Mouse (Mus musculus) adrenal gland (tissue): ENCODE measurements around the gene Ankrd28.
"Not testable (repeated sequence)": the region's sequence is repeated elsewhere in the genome, so short reads cannot be mapped to it uniquely, and the experiment has no call there.

ENCODE experiments used
- intact Hi-C: fragments of 180-260 bp; cut with DNase I; formaldehyde crosslinking; loops from one replicate; pipeline ENCODE4 v1.15.1; 2025

The Ankrd28 gene

DNA sequence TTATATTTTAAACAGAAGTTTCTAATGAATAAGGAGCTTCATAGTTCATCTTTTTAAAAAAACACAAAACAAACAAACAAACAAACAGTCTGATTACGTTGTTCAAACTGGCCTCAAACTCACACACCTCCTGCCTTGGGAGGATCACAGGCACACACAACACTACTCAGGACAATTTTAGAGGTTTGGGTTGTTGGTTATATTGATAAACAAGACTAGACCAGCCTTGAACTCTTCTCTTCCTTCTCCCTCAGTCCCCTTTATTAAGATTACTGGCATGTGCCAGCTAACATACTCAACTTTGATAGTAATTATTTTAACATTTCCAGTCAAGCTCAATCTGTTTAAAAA, 35.7 kb downstream of the Ankrd28 start:
- intact Hi-C loops: loop anchor here (1.0 to 5.0 kb wide), 3 partner anchors 148 to 283 kb away; no protein-coding TSS in a partner anchor

GRCm38 (mm10) chr14:31793979-31794775, 36.3 kb downstream of the Ankrd28 start:
- intact Hi-C loops: loop anchor here (1.0 to 2.0 kb wide), 2 partner anchors 149 to 283 kb away; no protein-coding TSS in a partner anchor

GRCm38 (mm10) chr14:31790797-31791196, 39.7 kb downstream of the Ankrd28 start:
- intact Hi-C loops: loop anchor here (2.0 kb wide), 1 partner anchor 134 kb away; no protein-coding TSS in a partner anchor

GRCm38 (mm10) chr14:31786906-31787305, 43.5 kb downstream of the Ankrd28 start:
- intact Hi-C loops: loop anchor here (10.0 kb wide), 1 partner anchor 272 kb away; no protein-coding TSS in a partner anchor

DNA sequence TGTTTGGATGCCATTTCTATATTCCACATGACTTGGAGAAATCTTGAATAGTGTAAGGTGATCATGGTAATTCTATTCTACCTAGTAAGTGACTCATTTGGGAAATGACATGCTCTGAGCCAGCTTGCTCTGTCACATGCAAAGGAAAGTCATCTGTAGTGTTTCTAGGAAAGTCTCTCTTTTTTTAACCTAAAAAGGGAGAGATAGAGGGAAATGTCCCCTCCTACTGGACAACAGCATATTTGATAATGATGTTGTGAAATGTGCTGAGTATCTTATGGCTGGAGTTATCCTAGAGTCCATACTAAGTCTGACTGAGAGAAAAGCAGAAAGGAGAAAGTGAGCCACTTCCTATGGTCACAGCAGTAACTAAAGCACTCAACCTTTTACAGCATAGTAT, 44.8 kb downstream of the Ankrd28 start:
- intact Hi-C loops: loop anchor here (10.0 kb wide), 1 partner anchor 271 kb away; no protein-coding TSS in a partner anchor

DNA sequence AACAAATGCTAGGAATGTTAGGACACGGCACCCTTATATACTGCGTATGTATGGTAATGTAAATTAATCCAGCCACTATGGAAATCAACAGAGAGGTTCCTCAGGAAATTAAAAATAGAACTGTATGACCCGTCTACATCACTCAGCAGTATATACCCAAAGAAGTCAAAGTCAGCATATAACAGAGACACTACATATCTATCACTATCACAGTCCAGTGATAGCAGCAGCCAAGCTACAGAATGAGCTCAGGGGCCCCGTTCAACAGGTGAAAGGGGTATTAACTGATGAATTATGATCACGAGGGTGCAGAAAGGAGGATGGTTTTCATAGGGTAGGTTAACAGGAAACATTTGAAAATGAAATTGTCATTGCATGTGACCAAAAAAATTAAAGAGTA, 45.5 kb downstream of the Ankrd28 start:
- intact Hi-C loops: loop anchor here (10.0 kb wide), 1 partner anchor 270 kb away; no protein-coding TSS in a partner anchor

- intact Hi-C loops: loop anchor here (10.0 kb wide), 1 partner anchor 267 kb away; no protein-coding TSS in a partner anchor
Observed at GRCm38 (mm10) chr14:31781309-31782049, 49.0 kb downstream of the Ankrd28 start.

- intact Hi-C loops: loop anchor here (10.0 kb wide), 1 partner anchor 266 kb away; no protein-coding TSS in a partner anchor
Observed at GRCm38 (mm10) chr14:31780412-31781233, 49.8 kb downstream of the Ankrd28 start.

DNA sequence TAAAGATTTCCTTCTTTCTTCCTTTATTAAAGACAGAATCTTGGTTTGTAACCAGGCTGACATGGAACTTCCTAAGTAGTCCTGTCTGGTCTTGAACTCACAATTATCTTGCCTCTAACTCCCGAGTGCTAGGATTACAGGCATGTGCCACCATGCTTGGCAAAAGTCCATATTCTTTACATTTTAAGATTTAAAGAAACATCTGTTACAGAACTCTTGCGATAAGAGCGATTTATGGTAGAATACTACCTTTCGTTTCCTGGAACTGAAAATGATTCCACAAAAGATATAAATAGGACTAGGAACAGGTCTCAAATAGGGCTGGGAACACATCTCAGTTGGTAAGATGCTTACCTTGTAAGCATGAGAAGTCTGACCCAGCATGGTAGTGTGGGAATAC, 56.9 kb downstream of the Ankrd28 start:
- intact Hi-C loops: no loop called here

DNA sequence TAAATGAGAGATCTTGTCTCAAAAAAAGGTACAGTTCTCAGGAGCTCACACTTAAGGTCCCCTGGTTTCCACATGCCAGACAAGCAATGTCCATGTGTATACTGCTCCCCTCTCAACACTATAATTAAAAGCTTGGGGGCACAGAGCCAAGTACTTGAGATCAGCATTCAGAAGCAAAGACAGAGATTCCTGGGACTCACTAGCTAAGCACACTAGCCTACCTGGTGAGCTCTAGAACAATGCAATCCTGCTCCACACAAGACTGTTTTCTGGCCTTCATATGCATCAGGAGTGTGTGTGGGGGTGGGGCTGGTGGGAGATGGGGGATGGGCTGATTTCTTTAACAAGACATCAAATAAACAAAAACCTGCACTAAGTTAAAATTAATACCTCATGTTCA, 58.2 kb downstream of the Ankrd28 start:
- intact Hi-C loops: no loop called here

GRCm38 (mm10) chr14:31768531-31768930, 61.9 kb downstream of the Ankrd28 start:
- intact Hi-C loops: no loop called here

GRCm38 (mm10) chr14:31764083-31764482, 66.4 kb downstream of the Ankrd28 start:
- intact Hi-C loops: no loop called here

- intact Hi-C loops: no loop called here
Observed at GRCm38 (mm10) chr14:31761727-31762126, 68.7 kb downstream of the Ankrd28 start.

GRCm38 (mm10) chr14:31759195-31759594, 71.3 kb downstream of the Ankrd28 start:
- intact Hi-C loops: no loop called here

- intact Hi-C loops: not testable (repeated sequence)
Observed at GRCm38 (mm10) chr14:31758410-31758809, 72.0 kb downstream of the Ankrd28 start.

DNA sequence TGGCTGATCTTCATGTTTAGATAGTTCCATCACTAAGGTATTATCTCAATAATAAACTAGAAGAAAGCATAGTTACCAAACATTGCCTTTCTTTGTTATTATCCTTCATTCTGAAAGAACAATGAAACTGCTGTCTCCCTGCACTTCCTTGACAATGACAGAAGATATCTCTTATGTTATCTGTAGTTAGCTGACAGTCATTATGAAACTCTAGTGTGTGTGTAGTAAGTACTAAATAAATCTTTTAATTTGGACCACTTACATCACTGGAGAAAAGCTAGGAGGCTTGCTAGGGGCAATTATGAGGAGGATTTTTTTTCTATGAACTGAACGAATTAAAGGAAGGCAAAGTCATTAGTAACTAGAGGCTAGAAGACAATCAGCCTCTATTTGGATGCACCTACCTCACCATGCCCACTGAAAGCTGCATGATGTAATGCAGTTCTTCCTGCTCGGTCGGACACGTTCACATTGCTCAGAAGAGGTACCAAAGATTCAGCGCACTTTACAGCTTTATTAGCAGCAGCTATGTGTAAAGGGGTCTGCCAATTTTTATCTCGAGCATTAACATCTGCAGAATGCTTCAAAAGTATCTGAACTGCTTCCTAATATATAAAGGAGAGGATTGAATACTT, 82.1 kb downstream of the Ankrd28 start:
- intact Hi-C loops: no loop called here

DNA sequence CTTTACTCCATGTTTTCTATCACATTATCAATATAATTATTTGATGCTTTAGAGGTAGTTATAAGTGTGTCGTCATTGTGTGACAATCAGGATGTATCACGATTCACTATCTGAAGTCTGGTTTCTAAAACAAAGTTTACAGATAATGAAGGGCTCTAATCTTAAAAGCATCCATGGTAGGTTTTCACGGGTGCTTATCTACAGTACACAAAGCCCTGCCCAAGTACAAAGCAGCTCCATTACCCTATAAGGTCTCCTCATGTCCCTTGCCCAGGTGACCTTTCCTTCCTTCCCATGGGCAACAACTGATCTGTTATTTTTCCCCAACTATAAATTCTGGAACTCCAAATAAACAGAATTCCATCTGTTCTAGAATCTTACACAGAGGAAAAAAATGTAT, 87.9 kb downstream of the Ankrd28 start:
- intact Hi-C loops: no loop called here

- intact Hi-C loops: no loop called here
Observed at GRCm38 (mm10) chr14:31734811-31735210, 95.6 kb downstream of the Ankrd28 start.

DNA sequence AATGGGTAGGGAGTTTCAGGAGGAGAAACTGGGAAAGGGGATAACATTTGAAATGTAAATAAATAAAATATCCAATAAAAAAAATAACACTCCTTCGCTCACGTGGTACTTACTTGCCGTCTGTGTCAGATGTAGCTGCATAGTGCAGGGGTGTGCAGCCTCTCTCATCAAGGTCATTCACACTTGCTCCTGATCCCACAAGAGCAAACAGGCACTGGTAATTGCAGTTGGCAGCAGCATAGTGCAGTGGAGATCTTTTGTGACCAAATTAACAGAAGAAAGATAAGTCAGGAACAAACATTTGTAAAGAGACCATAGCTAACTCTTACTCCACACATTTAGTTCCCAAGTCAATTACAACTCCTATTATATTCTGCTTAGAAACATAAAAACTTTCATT, 102.9 kb downstream of the Ankrd28 start:
- intact Hi-C loops: no loop called here

GRCm38 (mm10) chr14:31722746-31723145, 107.7 kb downstream of the Ankrd28 start:
- intact Hi-C loops: no loop called here

GRCm38 (mm10) chr14:31721256-31721655, 109.2 kb downstream of the Ankrd28 start:
- intact Hi-C loops: no loop called here
